Mouse (Mus musculus) thymus, adult 18-20 months (tissue): Measurements from ENCODE around the gene Plekha3.
A peak's percentile ranks its signal among the peaks of the same experiment; 100 is the strongest.

ENCODE experiments used
- DNase-seq, 2 experiments: peaks; one replicate each; pipeline ENCODE4 v3.0.0; 2022; ENCODE audit warnings: mixed read lengths in 2 of 2

Gene Plekha3

DNA sequence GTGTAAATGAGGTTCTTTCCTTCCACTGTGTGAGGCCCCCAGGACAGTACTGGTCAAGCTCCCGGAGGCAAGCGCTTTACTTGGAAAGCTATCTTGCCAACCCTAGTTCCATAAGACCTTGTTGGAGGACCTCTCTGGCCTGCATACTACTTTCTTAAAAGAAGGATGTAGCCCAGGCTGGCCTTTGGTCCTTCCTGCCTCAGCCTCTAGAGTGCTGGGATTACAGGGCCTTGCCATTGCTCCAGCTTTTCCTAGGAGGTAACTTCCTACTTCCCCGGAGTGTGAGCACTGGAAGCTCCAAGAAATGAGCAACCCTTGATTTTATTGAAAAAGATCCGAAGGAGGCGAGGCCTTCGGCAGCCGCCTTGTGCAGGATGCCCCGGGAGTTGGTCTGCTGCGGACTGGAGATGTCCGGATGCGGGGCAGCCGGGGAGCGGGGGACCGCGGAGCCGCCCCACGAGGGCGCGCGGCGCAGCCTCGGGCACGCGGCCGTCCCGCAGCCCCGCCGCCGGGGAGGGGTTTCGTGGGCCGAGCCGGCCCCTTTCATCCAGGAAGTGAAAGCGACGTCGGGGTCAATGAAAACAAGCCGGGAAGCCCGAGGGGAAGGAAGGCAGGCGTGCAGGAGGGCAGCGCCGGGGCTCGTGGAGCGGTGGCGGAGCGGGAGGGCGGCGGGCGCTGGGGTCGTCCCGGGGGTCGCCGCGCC, at the start of gene Plekha3:
TSS of gene Plekha3 (plus strand) at position 557 of the 703 bp plus-strand sequence.
- peak; percentile 69 to 70 for DNase-seq

- DNase-seq, result no peak
These were observed 44.8 kb upstream of the Plekha3 start for GRCm38 (mm10) chr2:76630293-76630692.

DNA sequence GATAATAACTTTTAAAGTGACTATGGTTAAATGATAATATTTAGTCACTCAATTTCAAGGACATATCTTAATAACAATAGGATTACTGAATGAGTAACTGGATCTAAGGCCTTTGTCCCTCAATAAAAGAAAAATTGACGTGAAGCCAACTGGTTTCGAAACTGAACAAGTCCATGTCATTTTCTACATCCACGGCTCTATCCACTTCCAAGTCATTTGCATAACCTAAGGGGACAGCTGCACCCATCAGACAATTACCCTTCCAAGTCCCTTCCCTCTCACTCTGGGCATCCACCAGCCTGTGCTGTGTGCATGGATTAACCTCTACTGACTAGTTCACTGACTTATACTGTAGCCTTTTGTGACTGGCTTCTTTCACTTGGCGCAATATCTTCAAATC, 43.5 kb upstream of the Plekha3 start:
- no peak for DNase-seq

GRCm38 (mm10) chr2:76639637-76640036, 35.4 kb upstream of the Plekha3 start:
- no peak for DNase-seq

DNA sequence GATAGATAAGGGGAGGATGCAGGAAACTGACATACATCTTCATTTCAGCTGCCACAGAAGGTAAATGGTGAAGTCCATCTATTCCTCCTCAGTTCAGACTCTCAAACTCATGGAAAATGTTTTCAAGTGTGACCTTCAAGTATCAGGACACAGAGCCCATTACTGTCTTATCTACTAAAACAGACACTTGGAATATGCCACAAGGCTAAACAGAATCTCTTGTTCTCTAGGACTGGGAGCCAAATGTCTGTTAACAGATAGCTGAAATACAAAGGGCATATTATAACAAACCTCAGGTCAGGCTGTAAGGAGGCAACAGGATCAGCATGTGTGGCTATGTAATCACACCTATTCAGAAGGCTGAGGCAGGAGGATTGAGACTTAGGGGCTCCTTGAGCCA, 31.3 kb upstream of the Plekha3 start:
- no peak for DNase-seq

GRCm38 (mm10) chr2:76647441-76647869, 27.6 kb upstream of the Plekha3 start:
- no peak for DNase-seq

- DNase-seq, result peak; percentile 84 to 90
These were observed 27.1 kb upstream of the Plekha3 start, which contains the start of the genes Prkra and Pjvk for GRCm38 (mm10) chr2:76647883-76648570. Prkra (minus strand) TSS chr2:76648015. Pjvk (plus strand) TSS chr2:76648476.

DNA sequence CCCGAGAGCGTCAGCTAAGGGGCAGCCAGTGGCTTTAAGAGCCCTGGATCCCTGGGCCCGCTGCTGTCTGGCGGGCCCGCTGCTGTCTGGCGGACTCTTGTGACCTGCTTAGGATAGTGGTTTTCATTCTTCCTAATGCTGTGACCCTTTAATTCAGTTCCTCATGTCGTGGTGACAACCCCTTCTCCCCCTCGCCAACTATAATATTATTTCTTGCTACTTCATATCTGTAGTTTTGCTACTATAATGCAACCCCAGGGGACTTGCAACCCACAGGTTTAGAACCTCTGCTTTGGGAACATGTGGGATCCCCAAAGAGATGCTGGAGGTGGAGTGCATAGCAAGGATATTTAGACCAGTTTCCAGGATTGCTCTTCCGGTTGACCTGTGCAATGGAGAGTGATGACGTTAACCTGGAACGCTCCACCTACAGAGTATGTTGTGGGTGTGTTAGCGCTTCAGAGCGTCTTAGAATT, 26.4 kb upstream of the Plekha3 start:
- no peak for DNase-seq

DNA sequence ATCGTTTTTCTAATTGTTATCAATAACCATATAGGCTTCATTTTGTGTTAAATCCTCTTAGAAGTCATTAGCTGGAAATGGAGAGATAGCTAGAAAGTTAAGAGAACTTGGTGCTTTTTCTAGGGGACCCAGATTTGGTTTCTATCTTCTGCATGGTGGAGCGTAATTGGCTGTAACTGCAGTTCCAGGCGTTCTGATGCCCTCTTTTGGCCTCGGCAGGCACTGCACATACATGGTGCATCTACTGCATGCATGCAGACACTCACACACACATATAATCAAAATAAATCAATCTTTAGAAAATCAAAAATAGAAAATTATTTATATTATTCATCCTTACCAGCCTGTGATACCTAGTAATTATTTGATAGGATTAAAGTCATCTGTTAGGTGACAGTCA, 22.0 kb upstream of the Plekha3 start:
- no peak for DNase-seq

- DNase-seq, result no peak
These were observed 20.4 kb upstream of the Plekha3 start for GRCm38 (mm10) chr2:76654646-76655045.

DNA sequence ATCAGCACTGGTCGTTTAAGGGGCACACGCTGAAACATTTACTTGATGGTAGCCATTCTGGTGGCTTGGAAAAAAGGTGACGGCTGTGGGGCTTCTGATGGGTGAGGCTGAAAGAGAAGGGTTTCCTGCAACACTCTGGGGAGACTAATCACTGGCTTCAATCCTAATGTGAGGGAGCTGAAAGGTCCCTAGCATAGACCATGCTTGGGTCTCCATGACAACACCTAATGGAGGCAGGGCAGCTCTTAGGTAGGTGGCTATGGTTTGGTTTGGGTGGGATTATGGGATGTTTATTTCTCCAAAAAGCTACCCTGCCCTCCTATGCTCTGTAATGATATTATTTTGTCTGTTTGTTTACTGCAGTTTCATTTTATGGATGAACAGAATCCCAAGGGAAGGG, 19.6 kb upstream of the Plekha3 start:
- DNase-seq, result no peak

DNA sequence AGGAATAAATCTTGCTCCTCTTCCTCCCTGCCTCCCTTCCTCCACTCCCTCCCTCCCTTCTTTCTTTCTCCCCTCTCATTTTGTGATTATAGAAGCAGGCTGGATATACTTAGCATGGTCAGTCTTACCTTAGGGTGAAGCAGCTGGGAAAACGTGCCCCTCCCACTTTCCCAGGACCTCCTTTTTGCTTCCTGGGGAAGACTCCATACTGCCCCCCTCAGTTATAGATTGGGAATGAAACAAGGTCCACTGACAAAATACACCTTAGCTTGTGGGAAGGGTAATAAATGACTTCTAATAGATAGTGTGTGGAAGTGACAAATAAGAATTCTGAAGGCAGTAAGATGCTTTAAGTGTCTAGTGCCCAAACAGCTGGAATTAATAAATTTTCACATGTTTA, 19.1 kb upstream of the Plekha3 start:
- DNase-seq, result no peak

DNA sequence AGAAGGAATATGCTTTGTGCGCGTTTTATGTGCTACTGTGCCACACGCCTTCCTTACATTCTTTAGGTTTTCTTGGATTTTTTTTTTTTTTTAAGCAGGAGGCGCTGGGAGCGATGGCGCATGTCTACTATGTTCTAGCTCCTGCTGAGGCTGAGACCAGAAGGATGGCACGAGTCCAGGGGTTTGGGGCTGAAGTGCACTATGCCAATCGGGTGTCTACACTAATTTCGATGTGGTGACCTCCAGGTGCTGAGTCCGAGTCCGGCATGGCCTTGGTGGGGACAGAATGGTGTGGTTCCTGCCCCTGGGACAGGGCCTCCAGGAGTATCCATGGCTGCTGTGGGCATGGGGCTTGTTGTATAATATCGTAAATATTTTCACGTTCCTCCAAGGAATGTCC, 16.5 kb upstream of the Plekha3 start:
- DNase-seq, result no peak

DNA sequence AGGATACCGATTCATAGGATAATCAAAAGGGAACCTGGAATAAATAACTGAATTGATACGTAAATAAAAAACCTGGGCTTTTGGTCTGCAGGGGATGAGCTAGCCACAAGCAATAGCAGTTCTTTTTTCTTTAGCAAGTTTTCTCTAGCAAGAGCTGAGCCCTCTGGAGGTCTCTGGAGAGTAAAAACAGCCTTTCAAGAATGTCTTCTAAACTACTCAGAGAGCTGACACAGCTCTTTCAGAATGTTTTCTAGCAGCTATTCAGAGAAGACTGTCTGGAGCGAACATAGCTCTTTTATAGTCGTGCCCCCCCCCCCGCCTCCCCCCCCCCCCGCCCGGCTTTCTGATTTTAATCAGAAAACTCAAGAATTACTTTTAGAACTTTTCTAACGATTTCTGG, 15.7 kb upstream of the Plekha3 start:
- DNase-seq, result no peak

DNA sequence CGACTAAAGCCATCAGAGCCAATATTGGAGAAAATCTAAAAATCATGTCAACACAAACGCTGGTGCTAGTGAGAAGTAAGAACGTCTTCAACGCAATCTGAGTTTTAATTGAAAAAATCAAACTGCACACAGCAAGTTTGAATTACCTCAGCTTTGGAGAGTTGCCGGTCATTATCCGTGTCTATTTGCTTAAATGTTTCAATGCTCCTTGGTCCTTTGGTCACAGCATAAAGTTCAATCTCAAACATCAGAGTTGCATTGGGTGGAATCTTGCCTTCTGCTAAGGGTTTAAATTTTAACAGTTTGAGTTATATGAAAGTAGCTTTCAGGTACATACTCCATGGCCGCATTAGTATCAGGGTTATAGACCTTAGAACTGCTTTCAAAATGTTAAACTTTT, 9.6 kb upstream of the Plekha3 start:
- DNase-seq, result no peak

DNA sequence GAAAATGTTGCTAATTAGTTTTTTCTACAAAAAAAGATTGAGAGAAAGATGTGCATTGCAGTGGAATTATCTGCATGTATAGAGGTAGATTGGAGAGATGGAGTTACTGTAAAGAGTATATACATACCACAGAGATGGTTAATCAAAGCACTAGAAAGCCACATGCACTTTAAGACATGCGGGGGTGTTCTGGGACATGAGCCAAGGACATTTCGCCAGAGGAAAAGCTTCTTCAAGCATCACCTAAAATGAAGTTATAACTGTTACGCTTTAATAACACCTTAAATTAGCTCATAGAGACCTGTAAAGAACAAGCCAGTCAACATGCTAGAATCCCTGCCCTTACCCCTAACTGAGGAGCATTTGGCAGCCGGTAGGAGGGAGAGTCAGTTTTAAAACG, 7.9 kb upstream of the Plekha3 start:
- DNase-seq, result no peak

DNA sequence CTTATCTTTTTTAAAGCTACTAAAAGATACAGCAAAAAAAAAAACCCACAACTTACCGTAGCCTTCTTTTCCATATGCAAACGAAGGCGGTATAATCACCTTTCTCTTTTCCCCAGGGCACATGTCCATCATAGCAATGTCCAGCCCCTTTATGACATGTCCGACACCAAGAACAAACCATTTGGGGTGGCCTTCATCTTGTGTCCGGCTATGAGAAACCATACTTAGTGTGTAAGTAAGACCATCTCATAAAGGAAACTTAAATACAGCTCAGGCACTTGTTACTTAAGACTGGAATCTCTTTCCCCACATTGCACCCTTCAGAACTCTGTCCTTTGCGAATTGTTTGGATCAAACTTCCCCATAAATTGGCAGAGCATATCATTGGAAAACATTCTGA, 3.4 kb upstream of the Plekha3 start:
- DNase-seq, result no peak

DNA sequence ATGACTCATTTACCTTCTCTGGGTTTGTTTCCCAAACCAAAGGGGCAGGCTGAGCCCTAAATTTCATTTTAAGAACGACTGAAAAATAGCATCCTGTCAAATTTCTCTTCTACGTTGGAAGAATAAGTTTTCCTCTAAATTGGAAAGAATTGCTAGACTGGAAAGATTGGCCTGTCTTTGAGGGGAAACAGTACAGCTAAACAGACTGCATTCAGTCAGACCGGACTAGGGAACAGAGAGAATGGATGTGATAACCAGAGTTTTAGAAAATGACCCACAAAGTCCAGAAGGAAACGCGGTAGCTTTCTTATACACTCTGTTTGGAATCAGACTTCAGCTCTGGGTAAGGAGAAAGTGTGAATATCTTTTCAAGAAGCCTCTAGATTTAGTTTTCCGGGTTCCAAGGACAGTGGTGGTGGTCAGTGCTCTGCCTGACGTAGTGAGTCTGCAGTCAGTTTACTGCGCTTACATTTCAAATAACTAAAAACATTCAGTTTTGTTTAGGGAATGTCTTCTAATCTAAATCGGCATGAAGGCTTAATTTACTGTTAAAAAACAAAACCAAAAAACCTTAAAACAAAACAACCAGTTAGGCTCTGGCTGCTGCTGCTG, 2.8 kb upstream of the Plekha3 start:
- DNase-seq, result no peak

- DNase-seq, result peak; percentile 75 to 79
These were observed 2.1 kb upstream of the Plekha3 start, which contains the start of gene Fkbp7 for GRCm38 (mm10) chr2:76672966-76673392. Fkbp7 (minus strand) TSS chr2:76673116.

GRCm38 (mm10) chr2:76673472-76674081, 1.5 kb upstream of the Plekha3 start:
- DNase-seq, result peak; percentile 25 to 48

DNA sequence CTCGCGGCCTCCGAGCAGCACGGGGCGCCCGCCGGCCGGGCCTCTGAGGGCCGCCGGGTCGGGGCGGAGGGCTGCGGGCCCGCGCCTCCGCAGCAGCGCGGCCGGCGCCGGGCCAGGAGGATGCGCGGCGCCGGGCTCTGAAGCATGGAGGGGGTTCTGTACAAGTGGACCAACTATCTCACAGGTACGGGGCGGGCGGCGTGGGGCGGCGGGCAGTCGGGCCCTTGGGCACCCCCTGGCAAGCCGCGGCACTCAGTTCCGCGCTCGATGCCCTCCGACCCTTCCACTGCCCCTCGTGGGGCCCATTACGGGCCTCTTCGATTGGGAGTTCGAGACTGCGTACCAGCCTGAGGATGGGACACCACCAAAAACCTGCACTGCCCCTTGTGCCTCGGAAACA, 370 bp downstream of the Plekha3 start:
- DNase-seq, result peak; percentile 17 to 21

- no peak for DNase-seq
These were observed 868 bp downstream of the Plekha3 start for GRCm38 (mm10) chr2:76675949-76676348.
